Mouse (Mus musculus) limb, embryonic 12.5 days (tissue): ENCODE data around the gene Amtn. TPM values are rescaled to one million over a fixed set of nuclear protein-coding genes. Genes with fewer than 3 reads are reported as not detected.
A peak's percentile ranks its signal among the peaks of the same experiment; 100 is the strongest.
"Not testable (repeated sequence)": the region's sequence is repeated elsewhere in the genome, so short reads cannot be mapped to it uniquely, and the experiment has no call there.

Experiments
- ATAC-seq: fragments of 200-750 bp; cut with Nextera tagmentation; 2 replicates; pipeline ENCODE4 v1.8.0; 2017; ENCODE audit warnings: low read depth, moderate TSS enrichment; ENCODE audit not compliant: insufficient number of reproducible peaks, insufficient read depth, low FRiP score, low TSS enrichment
- H3K27ac ChIP-seq: fragments of 300-500 bp; sonication (generic); 2 replicates; pipeline ENCODE4 v1.5.1; 2016; ENCODE audit warnings: mild to moderate bottlenecking, moderate library complexity
- H3K27me3 ChIP-seq: fragments of 300-500 bp; sonication (generic); 2 replicates; pipeline ENCODE4 v1.6.1; 2016; ENCODE audit warnings: mild to moderate bottlenecking, moderate library complexity
- H3K36me3 ChIP-seq: fragments of 300-500 bp; sonication (generic); 2 replicates; pipeline ENCODE4 v1.6.1; 2016; ENCODE audit warnings: mild to moderate bottlenecking, moderate library complexity
- H3K4me1 ChIP-seq: fragments of 300-500 bp; sonication (generic); replicated peaks from 2 replicates; pipeline ENCODE4 v1.6.1; 2016
- H3K4me2 ChIP-seq: fragments of 300-500 bp; sonication (generic); 2 replicates; pipeline ENCODE4 v1.6.1; 2016; ENCODE audit warnings: mild to moderate bottlenecking, moderate library complexity
- H3K4me3 ChIP-seq: fragments of 300-500 bp; sonication (generic); replicated peaks from 2 replicates; pipeline ENCODE4 v1.5.1; 2016; ENCODE audit warnings: mild to moderate bottlenecking
- H3K9ac ChIP-seq: fragments of 300-500 bp; sonication (generic); replicated peaks from 2 replicates; pipeline ENCODE4 v1.6.1; 2016; ENCODE audit warnings: mild to moderate bottlenecking, moderate library complexity
- H3K9me3 ChIP-seq: fragments of 300-500 bp; sonication (generic); 2 replicates; pipeline ENCODE4 v1.6.1; 2016; ENCODE audit warnings: mild to moderate bottlenecking, moderate library complexity
- WGBS: fragments of 180-500 bp; shearing (Covaris S2); methylation state at CpG from one replicate; pipeline ENCODE4 v1.1.7; 2016; 5-methylcytosine and 5-hydroxymethylcytosine counted together
- polyA plus RNA-seq: library from polyadenylated mRNA; unstranded; fragments of >200 nt; fragmentation: Nextera tagmentation; extraction: Ambion mirVana; gene quantifications from 2 replicates; pipeline ENCODE4 v1.2.1, GENCODE M21; 2016

Amtn gene
- polyA plus RNA-seq, result not detected in 2 replicates

GRCm38 (mm10) chr5:88375808-88376207 is at the start of gene Amtn:
TSS of gene Amtn (plus strand) at chr5:88376108.
- ATAC-seq, result no peak
- Histone ChIP-seq H3K27ac (no peak within 1 kb of the TSS), H3K4me2 (no peak within 1 kb of the TSS), H3K4me1 (no peaks in the 10 kb centered on the region), H3K4me3 (no peak within 1 kb of the TSS), H3K9ac (no peak within 1 kb of the TSS), H3K9me3 (no peaks in the 10 kb centered on the region), H3K27me3 (no peaks in the 10 kb centered on the region), H3K36me3 (no peaks in the 10 kb centered on the region)
- 72% methylated on average over 4 of the region's 4 CpGs for WGBS

- not testable (repeated sequence) for H3K4me2 ChIP-seq, H3K27ac ChIP-seq, H3K4me1 ChIP-seq, H3K36me3 ChIP-seq, H3K4me3 ChIP-seq, H3K27me3 ChIP-seq, H3K9ac ChIP-seq, H3K9me3 ChIP-seq, ATAC-seq
- 74% methylated on average over 2 of the region's 2 CpGs for WGBS
Measured at GRCm38 (mm10) chr5:88348533-88348932, 27.4 kb upstream of the Amtn start.

- no peak for ATAC-seq
- Histone ChIP-seq H3K27ac (no peak overlapping the region), H3K9ac (no peak overlapping the region), H3K4me3 (no peak overlapping the region), H3K9me3 (no peaks in the 10 kb centered on the region), H3K4me2 (no peak overlapping the region), H3K36me3 (no peaks in the 10 kb centered on the region), H3K4me1 (no peaks in the 10 kb centered on the region), H3K27me3 (no peaks in the 10 kb centered on the region)
- WGBS, result 0% methylated on average over 2 of the region's 5 CpGs
Measured at GRCm38 (mm10) chr5:88364768-88365167, 11.1 kb upstream of the Amtn start.

- no peak for ATAC-seq
- Histone ChIP-seq H3K9me3 (no peaks in the 10 kb centered on the region), H3K4me1 (no peaks in the 10 kb centered on the region), H3K27me3 (no peaks in the 10 kb centered on the region), H3K4me2 (no peak overlapping the region), H3K4me3 (no peak overlapping the region), H3K27ac (no peak overlapping the region), H3K9ac (no peak overlapping the region), H3K36me3 (no peaks in the 10 kb centered on the region)
- 74% methylated on average over 1 of the region's 1 CpGs for WGBS
Measured at GRCm38 (mm10) chr5:88366886-88367285, 9.0 kb upstream of the Amtn start.

GRCm38 (mm10) chr5:88370578-88371232 is 5.2 kb upstream of the Amtn start:
- H3K4me1 ChIP-seq, result no peaks in the 10 kb centered on the region
- H3K27me3 ChIP-seq, result no peaks in the 10 kb centered on the region
- 82% methylated on average over 6 of the region's 6 CpGs for WGBS
- no peaks in the 10 kb centered on the region for H3K36me3 ChIP-seq
- H3K4me3 ChIP-seq, result no peak overlapping the region
- no peak for ATAC-seq
- no peak overlapping the region for H3K9ac ChIP-seq
- no peak overlapping the region for H3K27ac ChIP-seq
- no peaks in the 10 kb centered on the region for H3K9me3 ChIP-seq
- H3K4me2 ChIP-seq, result no peak overlapping the region

- Histone ChIP-seq H3K4me2 (no peak overlapping the region), H3K27ac (no peak overlapping the region), H3K27me3 (no peaks in the 10 kb centered on the region), H3K9ac (no peak overlapping the region), H3K4me3 (no peak overlapping the region), H3K36me3 (no peaks in the 10 kb centered on the region), H3K4me1 (no peaks in the 10 kb centered on the region), H3K9me3 (no peaks in the 10 kb centered on the region)
- WGBS, result 88% methylated on average over 6 of the region's 6 CpGs
- ATAC-seq, result no peak
Measured at GRCm38 (mm10) chr5:88372563-88372962, 3.3 kb upstream of the Amtn start.

- not testable (repeated sequence) for ATAC-seq, H3K9ac ChIP-seq, H3K27ac ChIP-seq, H3K27me3 ChIP-seq, H3K36me3 ChIP-seq, H3K9me3 ChIP-seq, H3K4me1 ChIP-seq, H3K4me2 ChIP-seq, H3K4me3 ChIP-seq
- WGBS, result 92% methylated on average over 2 of the region's 2 CpGs
Measured at GRCm38 (mm10) chr5:88391960-88392359, 16.1 kb downstream of the Amtn start.

- H3K4me3 ChIP-seq, result no peak overlapping the region
- no peaks in the 10 kb centered on the region for H3K4me1 ChIP-seq
- H3K9ac ChIP-seq, result no peak overlapping the region
- H3K9me3 ChIP-seq, result no peaks in the 10 kb centered on the region
- no peaks in the 10 kb centered on the region for H3K27me3 ChIP-seq
- 77% methylated on average over 5 of the region's 5 CpGs for WGBS
- no peak overlapping the region for H3K27ac ChIP-seq
- H3K4me2 ChIP-seq, result no peak overlapping the region
- no peaks in the 10 kb centered on the region for H3K36me3 ChIP-seq
- ATAC-seq, result peak; percentile 47; the same call in 1 of the 2 replicates
Measured at GRCm38 (mm10) chr5:88398581-88398980, 22.7 kb downstream of the Amtn start.

GRCm38 (mm10) chr5:88399849-88400248 is 23.9 kb downstream of the Amtn start:
- Histone ChIP-seq H3K36me3 (no peaks in the 10 kb centered on the region), H3K27me3 (no peaks in the 10 kb centered on the region), H3K27ac (no peak overlapping the region), H3K4me2 (no peak overlapping the region), H3K4me3 (no peak overlapping the region), H3K9ac (no peak overlapping the region), H3K9me3 (no peaks in the 10 kb centered on the region), H3K4me1 (no peaks in the 10 kb centered on the region)
- WGBS, result 10% methylated on average over 6 of the region's 6 CpGs
- ATAC-seq, result no peak

- ATAC-seq, result no peak
- Histone ChIP-seq H3K27ac (no peak overlapping the region), H3K4me3 (no peak overlapping the region), H3K27me3 (no peaks in the 10 kb centered on the region), H3K9me3 (no peaks in the 10 kb centered on the region), H3K4me1 (no peaks in the 10 kb centered on the region), H3K9ac (no peak overlapping the region), H3K36me3 (no peaks in the 10 kb centered on the region), H3K4me2 (no peak overlapping the region)
- 73% methylated on average over 3 of the region's 3 CpGs for WGBS
Measured at GRCm38 (mm10) chr5:88401464-88401863, 25.6 kb downstream of the Amtn start.

GRCm38 (mm10) chr5:88420319-88421065 is 44.6 kb downstream of the Amtn start:
- no peaks in the 10 kb centered on the region for H3K9me3 ChIP-seq
- WGBS, result 89% methylated on average over 8 of the region's 8 CpGs
- H3K36me3 ChIP-seq, result no peaks in the 10 kb centered on the region
- H3K4me2 ChIP-seq, result no peak overlapping the region
- no peaks in the 10 kb centered on the region for H3K27me3 ChIP-seq
- ATAC-seq, result no peak
- no peak overlapping the region for H3K4me3 ChIP-seq
- H3K4me1 ChIP-seq, result no peaks in the 10 kb centered on the region
- no peak overlapping the region for H3K27ac ChIP-seq
- H3K9ac ChIP-seq, result no peak overlapping the region

- WGBS, result 49% methylated on average over 2 of the region's 2 CpGs
- not testable (repeated sequence) for H3K4me3 ChIP-seq, H3K36me3 ChIP-seq, H3K4me1 ChIP-seq, ATAC-seq, H3K4me2 ChIP-seq, H3K9me3 ChIP-seq, H3K9ac ChIP-seq, H3K27ac ChIP-seq, H3K27me3 ChIP-seq
Measured at GRCm38 (mm10) chr5:88424892-88425291, 49.0 kb downstream of the Amtn start.
